Mouse (Mus musculus) forebrain, embryonic 14.5 days (tissue): ENCODE results near the gene Zswim4. TPM values are rescaled to one million over a fixed set of nuclear protein-coding genes. Genes with fewer than 3 reads are reported as not detected.

Experiments
- microRNA counts: library from miRNA; unstranded; fragments of <30 nt; microRNA quantifications from one replicate; lab custom pipeline; 2016
- microRNA-seq: library from miRNA; unstranded; fragments of <30 nt; microRNA quantifications from one replicate; pipeline ENCODE4, GENCODE M21; 2016
- polyA plus RNA-seq: library from polyadenylated mRNA; unstranded; fragments of >200 nt; fragmentation: Nextera tagmentation; extraction: Ambion mirVana; gene quantifications from 2 replicates; pipeline ENCODE4 v1.2.1, GENCODE M21; 2014

The Zswim4 gene
- polyA plus RNA-seq, 1 experiment from 2014 or later: 22.6 TPM

MicroRNAs encoded within 50 kb of the gene (microRNA counts, 519-probe panel; counts per million panel counts)
- microRNA mmu-miR-181c (lab: Ali Mortazavi, UCI): 4,104 counts per million, percentile 47 among the panel's probes with 10 or more counts
- microRNA mmu-miR-23a (lab: Ali Mortazavi, UCI): 4,511 counts per million, percentile 60 among the panel's probes with 10 or more counts
- 4,855 counts per million, percentile 72 among the panel's probes with 10 or more counts for microRNA mmu-miR-27a (lab: Ali Mortazavi, UCI)

Small RNAs within 50 kb of the gene (microRNA-seq; reads per million reads assigned to microRNA genes)
- gene Mir181c (16,601 reads per million, percentile 98 among the genes with 10 or more reads in this experiment), gene Mir181d (6,239 reads per million, percentile 94 among the genes with 10 or more reads in this experiment), gene Mir23a (4,945 reads per million, percentile 92 among the genes with 10 or more reads in this experiment), gene Mir24-2 (not detected), gene Mir27a (46.2 reads per million, percentile 48 among the genes with 10 or more reads in this experiment), gene Mir3074-2 (not detected)

Other genes starting within 250 kb of the Zswim4 start
- 12.9 and 14.4 TPM in 2 replicates for gene Samd1, start 239.4 kb downstream of the Zswim4 start, polyA plus RNA-seq
- gene 1700067K01Rik, start 235.6 kb downstream of the Zswim4 start, polyA plus RNA-seq: 0.77 and 1.3 TPM in 2 replicates
- gene 2210011C24Rik, start 224.9 kb downstream of the Zswim4 start, polyA plus RNA-seq: not detected in 2 replicates
- gene Palm3, start 215.6 kb downstream of the Zswim4 start, polyA plus RNA-seq: 0.33 and 0.53 TPM in 2 replicates
- 0.19 and 0.70 TPM in 2 replicates for gene Il27ra, start 194.5 kb downstream of the Zswim4 start, polyA plus RNA-seq
- gene Rln3, start 192.1 kb downstream of the Zswim4 start, polyA plus RNA-seq: not detected in 2 replicates
- gene Gm10643, start 171.9 kb downstream of the Zswim4 start, polyA plus RNA-seq: 1.3 and 1.5 TPM in 2 replicates
- gene Rfx1, start 170.2 kb downstream of the Zswim4 start, polyA plus RNA-seq: 6.8 and 8.7 TPM in 2 replicates
- gene Dcaf15, start 132.3 kb downstream of the Zswim4 start, polyA plus RNA-seq: 15.8 and 17.8 TPM in 2 replicates
- 0.22 and 0.23 TPM in 2 replicates for gene Podnl1, start 111.1 kb downstream of the Zswim4 start, polyA plus RNA-seq
- gene Cc2d1a, start 89.1 kb downstream of the Zswim4 start, polyA plus RNA-seq: 14.7 and 21.7 TPM in 2 replicates
- 1.7 and 2.3 TPM in 2 replicates for gene 4930432K21Rik, start 89.0 kb downstream of the Zswim4 start, polyA plus RNA-seq
- 4.5 and 8.3 TPM in 2 replicates for gene Nanos3, start 51.8 kb downstream of the Zswim4 start, polyA plus RNA-seq
- 266 and 329 TPM in 2 replicates for gene D8Ertd738e, start 12.7 kb upstream of the Zswim4 start, polyA plus RNA-seq
- 43.6 and 48.8 TPM in 2 replicates for gene Mri1, start 20.3 kb upstream of the Zswim4 start, polyA plus RNA-seq
- 27.6 and 28.9 TPM in 2 replicates for gene Ccdc130, start 33.3 kb upstream of the Zswim4 start, polyA plus RNA-seq
- 3.2 and 6.0 TPM in 2 replicates for gene Cacna1a, start 151.4 kb upstream of the Zswim4 start, polyA plus RNA-seq